22 mouse cellular contexts compared by ENCODE assay signal in genomic region chr16:74070628-74071027, GRCm38 (mm10).
DNase-seq lines count a peak whose midpoint lies in the region; ATAC-seq and TF ChIP-seq lines count a peak whose summit lies in the region.
"Had no signal": no experiment of that assay in that cellular context is flagged by ENCODE, and none has a peak within 500 bp of the region (broad histone marks: within the 10 kb centered on the region; RNA-seq: fewer than 3 reads in every experiment).

No protein-coding gene starts in this region.

- DNase-seq in kidney, adult 9 months, result no peak
- DNase-seq in midbrain, embryonic 11.5 days (ENCODE audit: low spot score, missing footprints), result no peak
- DNase-seq in forebrain, embryonic 14.5 days (ENCODE audit: low spot score), result no peak
- DNase-seq in limb, embryonic 14.5 days (ENCODE audit: low spot score), result no peak
- DNase-seq in gastrocnemius, adult 18-20 months (ENCODE audit: low spot score), result no peak
- DNase-seq: adrenal gland, adult 8-10 months; cerebellum, adult 2 months; cerebellum, postnatal 25 days; gastrocnemius, postnatal 36 days; heart, adult 2 months; heart, postnatal 36 days; lung, embryonic 14.5 days; retina, postnatal 1 day; thymus, postnatal 25 days had no signal

- H3K4me1 ChIP-seq in kidney, embryonic 16.5 days (ENCODE audit: insufficient read depth, low read length), result peaks cover 8% of the 10 kb centered on the region; the same call in 1 of the 2 replicates
- 0 out of 2 replicates have a peak, but pooled peaks cover 2% of the 10 kb centered on the region for H3K4me1 ChIP-seq in midbrain, embryonic 16.5 days (ENCODE audit: control insufficient read depth, insufficient read depth, low read length)
- no peaks in the 10 kb centered on the region for H3K4me1 ChIP-seq in midbrain, embryonic 11.5 days (ENCODE audit: control insufficient read depth, insufficient read depth, low read length)
- peaks cover 10% of the 10 kb centered on the region; the same call in 1 of the 2 replicates for H3K4me1 ChIP-seq in forebrain, embryonic 14.5 days (ENCODE audit: control insufficient read depth, insufficient read depth, low read length)
- peaks cover 11% of the 10 kb centered on the region for H3K4me1 ChIP-seq in limb, embryonic 14.5 days (ENCODE audit: control insufficient read depth, insufficient read depth, low read length)
- H3K4me1 ChIP-seq: heart, embryonic 15.5 days; limb, embryonic 15.5 days had no signal

- H3K4me2 ChIP-seq in kidney, embryonic 16.5 days (replicated peaks; ENCODE audit: low read depth, low read length), result peak overlapping the region; percentile 13; the same call in 1 of the 2 replicates
- peak overlapping the region; percentile 19; the same call in 1 of the 2 replicates for H3K4me2 ChIP-seq in midbrain, embryonic 16.5 days (ENCODE audit: low read length)
- no peak overlapping the region for H3K4me2 ChIP-seq in midbrain, embryonic 11.5 days
- H3K4me2 ChIP-seq in forebrain, embryonic 14.5 days (ENCODE audit: low read length), result 0 out of 2 replicates have a peak overlapping the region, but pooled peaks have one; percentile 9
- peak overlapping the region; percentile 15; the same call in 1 of the 2 replicates for H3K4me2 ChIP-seq in limb, embryonic 14.5 days (replicated peaks; ENCODE audit: low read depth, low read length, severe bottlenecking)
- H3K4me2 ChIP-seq: heart, embryonic 15.5 days; limb, embryonic 15.5 days; lung, embryonic 14.5 days had no signal

- WGBS in kidney, embryonic 16.5 days, result 39% methylated on average over 7 of the region's 7 CpGs
- 49% methylated on average over 7 of the region's 7 CpGs for WGBS in midbrain, embryonic 16.5 days
- 67% methylated on average over 7 of the region's 7 CpGs for WGBS in midbrain, embryonic 11.5 days
- WGBS in forebrain, embryonic 14.5 days, result 32% methylated on average over 7 of the region's 7 CpGs
- 30% methylated on average over 7 of the region's 7 CpGs for WGBS in limb, embryonic 14.5 days

- H3K27me3 ChIP-seq in kidney, embryonic 16.5 days (ENCODE audit: insufficient read depth, low read length), result no peaks in the 10 kb centered on the region
- no peaks in the 10 kb centered on the region for H3K27me3 ChIP-seq in midbrain, embryonic 16.5 days (ENCODE audit: control insufficient read depth, insufficient read depth, low read depth, low read length)
- no peaks in the 10 kb centered on the region for H3K27me3 ChIP-seq in midbrain, embryonic 11.5 days (ENCODE audit: control insufficient read depth, insufficient read depth, low read length)
- no peaks in the 10 kb centered on the region for H3K27me3 ChIP-seq in forebrain, embryonic 14.5 days (replicated peaks; ENCODE audit: control insufficient read depth, insufficient read depth, low read length)
- H3K27me3 ChIP-seq in limb, embryonic 14.5 days (ENCODE audit: control insufficient read depth, insufficient read depth, low read length), result no peaks in the 10 kb centered on the region
- H3K27me3 ChIP-seq: heart, embryonic 15.5 days; limb, embryonic 15.5 days had no signal

- no peak overlapping the region for H3K4me3 ChIP-seq in kidney, embryonic 16.5 days (ENCODE audit: low read length)
- no peak overlapping the region for H3K4me3 ChIP-seq in midbrain, embryonic 16.5 days (ENCODE audit: low read depth, low read length)
- H3K4me3 ChIP-seq in midbrain, embryonic 11.5 days (ENCODE audit: low read depth, low read length), result no peak overlapping the region
- no peak overlapping the region for H3K4me3 ChIP-seq in forebrain, embryonic 14.5 days (ENCODE audit: low read depth, low read length)
- no peak overlapping the region for H3K4me3 ChIP-seq in limb, embryonic 14.5 days (replicated peaks; ENCODE audit: low read length)
- H3K4me3 ChIP-seq: heart, adult 2 months; heart, embryonic 15.5 days; limb, embryonic 15.5 days had no signal

- H3K36me3 ChIP-seq in kidney, embryonic 16.5 days (ENCODE audit: insufficient read depth, low read length), result no peaks in the 10 kb centered on the region
- no peaks in the 10 kb centered on the region for H3K36me3 ChIP-seq in midbrain, embryonic 16.5 days (ENCODE audit: control insufficient read depth, insufficient read depth, low read length)
- no peaks in the 10 kb centered on the region for H3K36me3 ChIP-seq in midbrain, embryonic 11.5 days (ENCODE audit: control insufficient read depth, insufficient read depth, low read length)
- no peaks in the 10 kb centered on the region for H3K36me3 ChIP-seq in forebrain, embryonic 14.5 days (ENCODE audit: control insufficient read depth, insufficient read depth, low read length)
- no peaks in the 10 kb centered on the region for H3K36me3 ChIP-seq in limb, embryonic 14.5 days (ENCODE audit: control insufficient read depth, insufficient read depth, low read length)
- H3K36me3 ChIP-seq: heart, embryonic 15.5 days; limb, embryonic 15.5 days had no signal

- peak; percentile 65; the same call in 1 of the 2 replicates for ATAC-seq in kidney, embryonic 16.5 days (ENCODE audit: low FRiP score, low TSS enrichment)
- ATAC-seq in midbrain, embryonic 16.5 days, result 0 out of 2 replicates have a peak, but pooled peaks have one; percentile 17
- no peak for ATAC-seq in midbrain, embryonic 11.5 days (ENCODE audit: low FRiP score)
- peak; percentile 58; the same call in 1 of the 2 replicates for ATAC-seq in forebrain, embryonic 14.5 days
- no peak for ATAC-seq in limb, embryonic 14.5 days (ENCODE audit: low FRiP score, low read depth)
- ATAC-seq in erythroblast, adult 5-6 weeks (replicated peaks; ENCODE audit: low FRiP score, poor library complexity, severe bottlenecking), result no peak
- ATAC-seq: hindbrain, embryonic 16.5 days; intestine, embryonic 16.5 days had no signal

- TF ChIP-seq POLR2A in limb, embryonic 14.5 days (IDR thresholded peaks at IDR 0.05; ENCODE audit: borderline replicate concordance, extremely low read depth, insufficient read depth, insufficient read length), result no peak

- no peaks in the 10 kb centered on the region for H3K9me3 ChIP-seq in kidney, embryonic 16.5 days (ENCODE audit: low read length)
- H3K9me3 ChIP-seq in midbrain, embryonic 16.5 days (replicated peaks; ENCODE audit: control insufficient read depth, low read length, poor library complexity, severe bottlenecking), result no peaks in the 10 kb centered on the region
- H3K9me3 ChIP-seq in midbrain, embryonic 11.5 days (ENCODE audit: control insufficient read depth, low read length), result no peaks in the 10 kb centered on the region
- no peaks in the 10 kb centered on the region for H3K9me3 ChIP-seq in forebrain, embryonic 14.5 days (replicated peaks; ENCODE audit: control insufficient read depth, low read length)
- H3K9me3 ChIP-seq in limb, embryonic 14.5 days (ENCODE audit: control insufficient read depth, low read length), result no peaks in the 10 kb centered on the region
- H3K9me3 ChIP-seq: heart, embryonic 15.5 days; limb, embryonic 15.5 days had no signal

- H3K9ac ChIP-seq in kidney, embryonic 16.5 days (replicated peaks; ENCODE audit: low read length), result no peak overlapping the region
- H3K9ac ChIP-seq in midbrain, embryonic 16.5 days (ENCODE audit: low read depth, low read length), result no peak overlapping the region
- no peak overlapping the region for H3K9ac ChIP-seq in midbrain, embryonic 11.5 days (ENCODE audit: low read length)
- H3K9ac ChIP-seq in forebrain, embryonic 14.5 days (ENCODE audit: low read length), result no peak overlapping the region
- no peak overlapping the region for H3K9ac ChIP-seq in limb, embryonic 14.5 days (ENCODE audit: low read depth, low read length, severe bottlenecking)
- H3K9ac ChIP-seq: heart, embryonic 15.5 days; limb, embryonic 15.5 days; liver, embryonic 14.5 days; lung, embryonic 14.5 days had no signal

- H3K27ac ChIP-seq in kidney, embryonic 16.5 days (ENCODE audit: low read length), result no peak overlapping the region
- H3K27ac ChIP-seq in midbrain, embryonic 16.5 days (ENCODE audit: low read length), result no peak overlapping the region
- H3K27ac ChIP-seq in midbrain, embryonic 11.5 days (ENCODE audit: low read depth, low read length), result no peak overlapping the region
- no peak overlapping the region; the same call in 1 of the 2 replicates for H3K27ac ChIP-seq in forebrain, embryonic 14.5 days (ENCODE audit: low read depth, low read length)
- peak overlapping the region; percentile 13 for H3K27ac ChIP-seq in limb, embryonic 14.5 days (replicated peaks; ENCODE audit: low read depth, low read length)
- H3K27ac ChIP-seq: heart, adult 2 months; heart, embryonic 15.5 days; limb, embryonic 15.5 days; liver, embryonic 14.5 days had no signal

Comparison
In these comparisons a context has a peak if more than half of its experiments do, and no peak if none do; other contexts are left out.
1. ATAC-seq: peak in kidney, embryonic 16.5 days (single experiment), midbrain, embryonic 16.5 days (single experiment) and forebrain, embryonic 14.5 days (single experiment); none in midbrain, embryonic 11.5 days (single experiment), limb, embryonic 14.5 days (single experiment) and erythroblast, adult 5-6 weeks (single experiment).